Mouse (Mus musculus) layer of hippocampus, adult 2 months (tissue): Measurements from ENCODE around the gene Nceh1. TPM values are rescaled to one million over a fixed set of nuclear protein-coding genes. Genes with fewer than 3 reads are reported as not detected.

Source experiments
- DNase-seq, 2 experiments: peaks; one replicate each; pipeline ENCODE4 v3.0.0; 2022; ENCODE audit warnings: low spot score in 2 of 2
- H3K27ac ChIP-seq: fragments of 200-600 bp; 2 replicates; pipeline ENCODE4 v1.8.1; 2022
- H3K4me3 ChIP-seq: fragments of 200-600 bp; 2 replicates; pipeline ENCODE4 v1.8.1; 2022; ENCODE audit warnings: mild to moderate bottlenecking
- CTCF ChIP-seq: fragments of 200-600 bp; conservative IDR thresholded peaks from 2 replicates; pipeline ENCODE4 v1.8.1; 2022; ENCODE audit warnings: antibody characterized with exemption, mild to moderate bottlenecking, moderate library complexity
- total RNA-seq, 2 experiments: library from RNA; stranded (reverse); gene quantifications; 2 replicates each; pipeline ENCODE4 v1.2.3; 2021

The Nceh1 gene
- total RNA-seq, 2 experiments from 2014 or later: 108 to 115 TPM

GRCm38 (mm10) chr3:27197816-27198215 lies 15.1 kb downstream of the Nceh1 start:
- DNase-seq: no peak
- TF ChIP-seq CTCF: no peak
- no peak overlapping the region for H3K27ac ChIP-seq

GRCm38 (mm10) chr3:27199120-27199519 lies 16.4 kb downstream of the Nceh1 start:
- DNase-seq: no peak
- no peak for TF ChIP-seq CTCF
- no peak overlapping the region for H3K4me3 ChIP-seq
- H3K27ac ChIP-seq: no peak overlapping the region

More at GRCm38 (mm10) chr3:27197816-27198215, 15.1 kb downstream of the Nceh1 start:
- no peak overlapping the region for H3K4me3 ChIP-seq

GRCm38 (mm10) chr3:27201728-27202411 lies 19.1 kb downstream of the Nceh1 start:
- no peak for TF ChIP-seq CTCF
- Histone ChIP-seq H3K4me3 (no peak overlapping the region), H3K27ac (no peak overlapping the region)
- no peak for DNase-seq

GRCm38 (mm10) chr3:27205068-27205467 lies 22.3 kb downstream of the Nceh1 start:
- no peak for TF ChIP-seq CTCF
- no peak for DNase-seq
- Histone ChIP-seq H3K4me3 (no peak overlapping the region), H3K27ac (peak overlapping the region; percentile 74)

- peak overlapping the region; percentile 74 for H3K27ac ChIP-seq
- no peak for TF ChIP-seq CTCF
- DNase-seq: no peak
- H3K4me3 ChIP-seq: no peak overlapping the region
Observed at GRCm38 (mm10) chr3:27205514-27206220, 22.9 kb downstream of the Nceh1 start.

- peak overlapping the region; percentile 74; the same call in 1 of the 2 replicates for H3K27ac ChIP-seq
- TF ChIP-seq CTCF: no peak
- DNase-seq: no peak
- H3K4me3 ChIP-seq: no peak overlapping the region
Observed at GRCm38 (mm10) chr3:27206221-27206560, 23.4 kb downstream of the Nceh1 start.

GRCm38 (mm10) chr3:27206577-27206976 lies 23.8 kb downstream of the Nceh1 start:
- H3K27ac ChIP-seq: no peak overlapping the region
- H3K4me3 ChIP-seq: no peak overlapping the region
- no peak for TF ChIP-seq CTCF
- no peak for DNase-seq

- Histone ChIP-seq H3K4me3 (no peak overlapping the region), H3K27ac (peak overlapping the region; percentile 53)
- DNase-seq: peak in 1 of 2 experiments; percentile 80
- no peak for TF ChIP-seq CTCF
Observed at GRCm38 (mm10) chr3:27209707-27210106, 26.9 kb downstream of the Nceh1 start.

- Histone ChIP-seq H3K27ac (peak overlapping the region; percentile 53; the same call in 1 of the 2 replicates), H3K4me3 (no peak overlapping the region)
- no peak for TF ChIP-seq CTCF
- DNase-seq: no peak
Observed at GRCm38 (mm10) chr3:27210271-27210670, 27.5 kb downstream of the Nceh1 start.

GRCm38 (mm10) chr3:27214016-27214816 lies 31.5 kb downstream of the Nceh1 start:
- Histone ChIP-seq H3K4me3 (no peak overlapping the region), H3K27ac (no peak overlapping the region)
- DNase-seq: no peak
- TF ChIP-seq CTCF: no peak

GRCm38 (mm10) chr3:27217331-27217730 lies 34.6 kb downstream of the Nceh1 start:
- Histone ChIP-seq H3K27ac (no peak overlapping the region), H3K4me3 (no peak overlapping the region)
- no peak for TF ChIP-seq CTCF
- no peak for DNase-seq

- DNase-seq: no peak
- Histone ChIP-seq H3K27ac (no peak overlapping the region), H3K4me3 (no peak overlapping the region)
- TF ChIP-seq CTCF: no peak
Observed at GRCm38 (mm10) chr3:27218604-27219003, 35.8 kb downstream of the Nceh1 start.

GRCm38 (mm10) chr3:27222052-27222451 lies 39.3 kb downstream of the Nceh1 start:
- no peak for TF ChIP-seq CTCF
- Histone ChIP-seq H3K27ac (no peak overlapping the region), H3K4me3 (no peak overlapping the region)
- no peak for DNase-seq
